Mouse (Mus musculus) forebrain, postnatal 0 days (tissue): ENCODE data around the gene Zfp575. TPM values are rescaled to one million over a fixed set of nuclear protein-coding genes. Genes with fewer than 3 reads are reported as not detected.
A peak's percentile ranks its signal among the peaks of the same experiment; 100 is the strongest.

Experiments
- ATAC-seq: fragments of 200-750 bp; cut with Nextera tagmentation; 2 replicates; pipeline ENCODE4 v1.8.0; 2017; ENCODE audit warnings: mild to moderate bottlenecking, moderate library complexity
- DNase-seq: peaks from one replicate; pipeline ENCODE4 v3.0.0-alpha.2; 2015
- H3K27ac ChIP-seq: fragments of 300-500 bp; sonication (generic); 2 replicates; pipeline ENCODE4 v1.5.1; 2014; ENCODE audit warnings: low read depth, mild to moderate bottlenecking, antibody characterized with exemption, low read length, moderate library complexity, mixed read lengths
- H3K27me3 ChIP-seq: fragments of 300-500 bp; sonication (generic); 2 replicates; pipeline ENCODE4 v1.6.1; 2014; ENCODE audit warnings: mild to moderate bottlenecking, low read length, mixed read lengths; ENCODE audit not compliant: insufficient read depth
- H3K36me3 ChIP-seq: fragments of 300-500 bp; sonication (generic); 2 replicates; pipeline ENCODE4 v1.6.1; 2014; ENCODE audit warnings: mild to moderate bottlenecking, moderate library complexity; ENCODE audit not compliant: insufficient read depth
- H3K4me1 ChIP-seq: fragments of 300-500 bp; sonication (generic); 2 replicates; pipeline ENCODE4 v1.6.1; 2014; ENCODE audit warnings: antibody characterized with exemption; ENCODE audit not compliant: insufficient read depth
- H3K4me2 ChIP-seq: fragments of 300-500 bp; sonication (generic); 2 replicates; pipeline ENCODE4 v1.6.1; 2014; ENCODE audit warnings: low read depth, mild to moderate bottlenecking, moderate library complexity
- H3K4me3 ChIP-seq: fragments of 300-500 bp; sonication (generic); 2 replicates; pipeline ENCODE4 v1.5.1; 2014; ENCODE audit warnings: low read depth, low read length, mixed read lengths
- H3K9ac ChIP-seq: fragments of 300-500 bp; sonication (generic); 2 replicates; pipeline ENCODE4 v1.6.1; 2014; ENCODE audit warnings: mild to moderate bottlenecking
- H3K9me3 ChIP-seq: fragments of 300-500 bp; sonication (generic); 2 replicates; pipeline ENCODE4 v1.6.1; 2016; ENCODE audit warnings: low read length
- CTCF ChIP-seq: sonication (generic); IDR thresholded peaks from 2 replicates; pipeline ENCODE4 v1.5.1; 2016; ENCODE audit warnings: antibody characterized with exemption, control low read depth, low read depth
- WGBS: fragments of 180-500 bp; shearing (Covaris S2); extraction: QIAGEN DNeasy Blood & Tissue Kit; methylation state at CpG from one replicate; pipeline ENCODE4 v1.1.7; 2014; 5-methylcytosine and 5-hydroxymethylcytosine counted together
- polyA plus RNA-seq: library from polyadenylated mRNA; unstranded; fragments of >200 nt; fragmentation: Nextera tagmentation; extraction: Ambion mirVana; gene quantifications from 2 replicates; pipeline ENCODE4 v1.2.1, GENCODE M21; 2015
- total RNA-seq: library from RNA; depleted of rRNA; stranded (reverse); fragments of >200 nt; gene quantifications from 2 replicates; pipeline ENCODE4 v1.2.3, GENCODE M21; 2014

The Zfp575 gene
- total and polyA plus RNA-seq, 2 experiments from 2014 or later: 1.2 to 24.8 TPM

DNA sequence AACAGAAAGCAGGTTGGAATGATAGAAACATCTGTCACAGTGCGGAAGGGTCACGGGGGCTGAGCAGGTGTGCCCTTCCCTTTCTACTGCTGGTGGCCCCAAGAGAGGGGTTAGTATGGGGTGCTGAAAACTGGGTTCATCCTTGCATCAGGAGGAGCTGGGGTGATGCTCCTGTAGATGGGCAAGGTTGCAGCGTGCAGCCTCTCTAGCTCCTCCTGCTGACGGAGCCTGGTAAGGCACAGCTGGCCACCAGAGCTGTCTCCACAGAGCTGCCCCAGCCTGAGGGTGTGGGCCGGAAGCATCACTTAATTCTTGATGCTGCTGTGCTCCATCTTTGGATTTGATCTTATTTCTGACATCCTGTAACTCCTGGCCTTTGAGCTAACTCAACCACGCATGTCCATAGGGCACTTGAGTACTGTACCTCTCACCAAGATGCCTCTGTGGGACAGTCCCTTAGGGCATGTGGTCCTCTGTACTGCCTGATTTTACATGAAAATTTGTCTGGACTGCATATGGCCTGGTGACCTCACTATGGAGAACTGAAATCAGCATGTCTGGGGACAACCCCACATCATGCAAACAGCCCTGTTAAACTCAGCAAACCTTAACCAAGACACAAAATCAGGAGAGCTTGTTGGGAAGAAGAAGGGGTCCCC, 22.7 kb downstream of the Zfp575 start:
- 66% methylated on average over 6 of the region's 6 CpGs for WGBS
- no peak overlapping the region for H3K4me3 ChIP-seq
- no peak overlapping the region for H3K4me2 ChIP-seq
- ATAC-seq: peak; percentile 48; the same call in 1 of the 2 replicates
- no peaks in the 10 kb centered on the region for H3K4me1 ChIP-seq
- TF ChIP-seq CTCF: peak; percentile 76
- H3K27ac ChIP-seq: no peak overlapping the region
- DNase-seq: peak; percentile 52
- no peak overlapping the region for H3K9ac ChIP-seq
- no peaks in the 10 kb centered on the region for H3K27me3 ChIP-seq
- H3K9me3 ChIP-seq: no peaks in the 10 kb centered on the region
- peaks cover 47% of the 10 kb centered on the region for H3K36me3 ChIP-seq

DNA sequence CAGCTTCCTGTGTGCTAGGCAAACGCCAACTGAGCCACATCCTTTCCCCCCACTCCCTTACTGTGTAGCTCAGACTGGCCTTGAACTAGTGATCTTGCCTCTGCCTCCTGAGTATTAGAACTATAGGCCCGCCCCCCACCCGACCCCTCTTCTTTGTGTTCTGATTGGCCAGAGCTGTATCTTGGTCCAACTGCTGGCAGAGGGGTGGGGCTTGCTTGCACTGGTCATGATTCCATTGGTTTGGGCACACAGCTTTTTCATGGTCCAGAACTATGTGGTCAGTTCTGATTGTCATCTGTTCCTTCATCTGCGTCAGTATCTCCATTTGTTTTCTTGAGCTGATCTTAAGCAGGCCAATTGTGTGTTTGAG, 23.6 kb downstream of the Zfp575 start:
- Histone ChIP-seq H3K27me3 (no peaks in the 10 kb centered on the region), H3K36me3 (peaks cover 46% of the 10 kb centered on the region), H3K4me3 (no peak overlapping the region), H3K9me3 (no peaks in the 10 kb centered on the region), H3K27ac (no peak overlapping the region), H3K9ac (no peak overlapping the region), H3K4me2 (no peak overlapping the region), H3K4me1 (no peaks in the 10 kb centered on the region)
- ATAC-seq (no peak), DNase-seq (no peak)
- TF ChIP-seq CTCF: no peak
- WGBS: 86% methylated on average over 4 of the region's 4 CpGs

DNA sequence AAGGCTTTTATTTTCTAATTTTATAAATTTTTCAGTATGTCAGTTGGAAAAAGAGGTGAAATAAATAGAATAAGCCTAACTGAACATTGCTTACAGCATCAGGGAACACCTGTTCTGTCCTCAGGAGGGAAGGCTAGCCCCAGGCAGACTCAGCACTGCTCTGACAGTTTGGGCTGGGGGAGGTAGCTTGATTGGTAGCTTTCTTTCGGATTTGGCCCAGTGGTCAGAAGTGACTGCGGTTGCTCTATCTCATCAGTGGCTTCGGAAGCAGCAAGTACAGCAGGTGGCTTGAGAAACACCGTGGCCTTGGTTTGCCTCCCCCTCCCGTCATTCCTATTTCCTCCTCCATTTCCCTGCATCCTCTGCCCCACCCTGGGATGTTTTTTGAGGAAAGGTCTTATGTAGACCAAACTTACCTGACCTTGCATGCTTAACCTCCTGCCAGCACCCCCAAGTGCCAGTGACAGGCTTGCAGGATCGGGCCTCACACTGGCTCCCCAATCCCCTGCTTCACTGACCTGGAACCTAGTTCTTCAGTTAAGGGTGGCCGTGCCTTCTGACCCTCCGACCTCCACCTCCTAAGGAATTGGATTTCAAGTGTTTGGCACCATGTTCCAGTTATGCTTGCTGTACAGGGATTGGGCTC, 24.1 kb downstream of the Zfp575 start:
- Histone ChIP-seq H3K4me1 (no peaks in the 10 kb centered on the region), H3K4me2 (no peak overlapping the region), H3K27ac (no peak overlapping the region), H3K36me3 (peaks cover 41% of the 10 kb centered on the region), H3K9me3 (no peaks in the 10 kb centered on the region), H3K9ac (no peak overlapping the region), H3K27me3 (no peaks in the 10 kb centered on the region), H3K4me3 (no peak overlapping the region)
- no peak for ATAC-seq
- no peak for DNase-seq
- TF ChIP-seq CTCF: no peak
- WGBS: 95% methylated on average over 8 of the region's 8 CpGs

- Histone ChIP-seq H3K9ac (no peak overlapping the region), H3K4me2 (no peak overlapping the region), H3K9me3 (no peaks in the 10 kb centered on the region), H3K27me3 (no peaks in the 10 kb centered on the region), H3K36me3 (peaks cover 24% of the 10 kb centered on the region), H3K4me1 (no peaks in the 10 kb centered on the region), H3K4me3 (no peak overlapping the region), H3K27ac (no peak overlapping the region)
- WGBS: 89% methylated on average over 4 of the region's 4 CpGs
- DNase-seq (no peak), ATAC-seq (no peak)
- no peak for TF ChIP-seq CTCF
Observed at GRCm38 (mm10) chr7:24561450-24561849, 26.0 kb downstream of the Zfp575 start.

GRCm38 (mm10) chr7:24555786-24556185, 31.7 kb downstream of the Zfp575 start:
- Histone ChIP-seq H3K9me3 (no peaks in the 10 kb centered on the region), H3K4me3 (no peak overlapping the region), H3K4me1 (no peaks in the 10 kb centered on the region), H3K4me2 (no peak overlapping the region), H3K9ac (no peak overlapping the region), H3K36me3 (peaks cover 14% of the 10 kb centered on the region), H3K27me3 (no peaks in the 10 kb centered on the region), H3K27ac (no peak overlapping the region)
- DNase-seq (no peak), ATAC-seq (no peak)
- no peak for TF ChIP-seq CTCF
- WGBS: 96% methylated on average over 10 of the region's 10 CpGs

- H3K27me3 ChIP-seq: no peaks in the 10 kb centered on the region
- peaks cover 11% of the 10 kb centered on the region for H3K36me3 ChIP-seq
- H3K4me1 ChIP-seq: no peaks in the 10 kb centered on the region
- WGBS: 96% methylated on average over 12 of the region's 12 CpGs
- no peak overlapping the region for H3K4me3 ChIP-seq
- H3K9me3 ChIP-seq: no peaks in the 10 kb centered on the region
- no peak overlapping the region for H3K27ac ChIP-seq
- H3K9ac ChIP-seq: no peak overlapping the region
- no peak overlapping the region for H3K4me2 ChIP-seq
- DNase-seq: no peak
- no peak for ATAC-seq
- TF ChIP-seq CTCF: no peak
Observed at GRCm38 (mm10) chr7:24551985-24552759, 35.3 kb downstream of the Zfp575 start.

DNA sequence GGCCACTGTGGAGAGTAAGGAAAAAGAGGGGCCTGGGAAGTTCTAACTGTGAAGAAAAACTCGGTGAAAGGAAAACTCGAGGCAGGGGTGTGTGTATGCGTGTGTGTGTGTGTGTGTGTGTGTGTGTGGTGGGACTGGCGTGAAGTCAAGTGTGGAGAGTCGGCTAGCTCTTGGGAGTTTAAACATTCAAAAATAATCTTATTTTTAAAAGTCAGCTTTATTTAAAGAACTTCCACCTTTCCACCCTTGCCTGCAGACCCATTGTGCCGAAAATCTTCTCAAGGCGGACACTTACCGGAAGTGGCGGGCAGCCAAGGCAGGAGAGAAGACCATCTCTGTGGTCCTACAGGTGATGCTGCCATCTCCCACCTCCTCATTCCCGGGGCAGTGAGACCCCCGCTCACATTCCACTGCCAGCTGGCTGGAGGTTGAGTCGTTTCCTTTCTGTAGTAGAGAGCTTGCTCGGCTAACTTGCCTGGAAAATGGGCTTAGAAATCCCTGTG, 39.9 kb downstream of the Zfp575 start:
- DNase-seq (no peak), ATAC-seq (no peak)
- Histone ChIP-seq H3K9me3 (no peaks in the 10 kb centered on the region), H3K9ac (peak overlapping the region; percentile 68), H3K4me1 (no peaks in the 10 kb centered on the region), H3K4me3 (peak overlapping the region; percentile 86), H3K27me3 (no peaks in the 10 kb centered on the region), H3K4me2 (peak overlapping the region; percentile 76), H3K36me3 (peaks cover 7% of the 10 kb centered on the region; the same call in 1 of the 2 replicates), H3K27ac (no peak overlapping the region; the same call in 1 of the 2 replicates)
- no peak for TF ChIP-seq CTCF
- 23% methylated on average over 13 of the region's 13 CpGs for WGBS
